Mouse (Mus musculus) WW6 (cell line): ENCODE measurements at regions not wholly inside any gene's neighbourhood (a gene's known extent, or its start where the extent isn't known, plus 50 kb on each side); places are given as distances from the start of the nearest gene placed in this dataset.

Experiments used
- DNase-seq: peaks from one replicate; pipeline ENCODE4 v3.0.0-alpha.2; 2013; ENCODE audit warnings: low read depth, low spot score

GRCm38 (mm10) chr14:105572036-105572891 lies 313.9 kb downstream of the Ndfip2 start:
- no peak for DNase-seq

- DNase-seq, result no peak
These were observed 311.8 kb downstream of the Ndfip2 start for GRCm38 (mm10) chr14:105570156-105570555.

- DNase-seq, result no peak
These were observed 307.5 kb downstream of the Ndfip2 start for GRCm38 (mm10) chr14:105565827-105566226.

- no peak for DNase-seq
These were observed 304.5 kb downstream of the Ndfip2 start for GRCm38 (mm10) chr14:105562843-105563242.

GRCm38 (mm10) chr14:105556813-105557212 lies 298.4 kb downstream of the Ndfip2 start:
- no peak for DNase-seq

GRCm38 (mm10) chr14:105544066-105544465 lies 285.7 kb downstream of the Ndfip2 start:
- DNase-seq, result no peak

GRCm38 (mm10) chr14:105542486-105543145 lies 284.2 kb downstream of the Ndfip2 start:
- no peak for DNase-seq

DNA sequence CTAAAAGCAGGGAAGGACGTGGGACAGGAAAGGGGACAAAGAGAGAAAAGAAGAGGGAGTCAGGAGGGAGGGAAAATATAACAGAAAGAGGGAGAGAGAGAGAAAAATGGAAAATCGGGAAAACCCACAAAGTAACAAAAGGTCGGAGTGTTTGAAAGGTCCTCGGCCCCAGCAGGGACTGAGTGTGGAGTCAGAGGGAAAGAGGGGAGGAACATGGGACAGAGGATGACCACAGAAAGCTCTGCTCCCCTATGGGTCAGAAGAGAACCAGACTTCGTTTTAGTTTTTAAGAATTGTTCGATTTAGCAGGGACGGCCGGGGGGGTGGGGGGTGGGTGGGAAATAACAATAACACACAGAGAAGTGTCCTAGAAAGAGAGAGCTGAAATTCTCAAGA lies 283.7 kb downstream of the Ndfip2 start:
- DNase-seq, result no peak

DNA sequence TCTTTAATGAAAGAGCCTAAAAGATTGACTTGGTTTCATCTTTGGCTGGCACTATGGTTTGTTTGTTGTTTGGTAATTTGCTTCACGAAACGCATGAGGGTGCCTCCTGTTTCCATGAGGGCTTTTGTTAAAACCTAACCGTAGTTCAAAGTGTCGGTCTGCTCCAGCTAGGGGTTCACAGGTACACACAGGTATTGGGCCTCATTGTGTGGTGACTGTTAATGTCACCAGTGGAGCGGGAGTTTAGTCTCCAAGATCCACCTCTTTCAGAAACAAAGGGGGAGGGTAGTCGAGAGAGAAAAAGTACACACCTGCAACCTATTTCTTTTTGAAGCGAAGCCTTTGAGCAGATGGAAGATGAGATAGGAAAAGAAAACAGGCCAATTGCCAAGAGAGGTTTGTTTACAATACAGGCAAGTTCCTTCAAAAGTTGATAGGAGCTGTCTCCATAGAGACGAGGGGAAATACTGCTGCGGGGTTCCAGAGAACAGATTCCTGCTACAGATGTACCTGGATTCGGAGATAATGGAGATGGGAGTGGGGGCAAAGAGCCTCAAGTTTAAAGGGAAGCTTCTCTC lies 273.9 kb downstream of the Ndfip2 start:
- DNase-seq, result no peak

DNA sequence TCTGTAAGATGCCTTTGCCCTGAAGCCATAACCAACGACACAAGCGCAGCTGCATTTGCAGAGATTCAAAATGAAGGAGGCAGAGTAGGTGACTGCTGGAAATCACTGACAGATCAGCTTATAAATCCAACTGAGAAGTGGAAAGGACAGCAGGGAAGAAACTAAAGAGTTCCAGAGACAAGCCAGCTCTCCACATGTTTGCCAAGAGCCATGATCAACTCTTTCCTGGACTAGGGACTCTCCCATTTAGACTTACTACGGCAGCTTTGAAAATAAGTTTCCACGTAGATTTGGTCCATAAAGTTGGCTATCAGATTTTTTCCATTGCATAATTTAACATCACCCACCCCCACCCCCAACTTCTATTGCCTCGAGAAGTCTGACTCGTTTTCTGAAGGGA lies 269.7 kb downstream of the Ndfip2 start:
- DNase-seq, result no peak

DNA sequence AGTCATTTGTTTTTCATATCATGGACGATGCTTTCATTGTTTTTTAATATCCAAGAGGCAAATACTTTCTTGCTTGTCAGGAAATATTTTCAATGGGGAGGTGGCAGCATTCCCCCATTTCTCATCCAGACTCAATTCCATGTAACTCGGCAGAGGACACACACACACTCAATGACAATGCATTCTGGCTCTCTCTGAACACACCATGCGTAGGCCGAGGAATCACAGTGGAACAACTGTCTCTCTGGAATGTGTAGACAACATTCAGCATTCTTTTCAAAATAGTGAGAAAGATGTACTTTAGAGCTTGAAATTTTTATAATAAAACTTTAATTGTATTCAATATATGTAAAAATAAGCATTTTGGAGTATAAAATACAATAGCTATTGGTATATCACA lies 265.5 kb downstream of the Ndfip2 start:
- no peak for DNase-seq

- no peak for DNase-seq
These were observed 263.9 kb downstream of the Ndfip2 start for GRCm38 (mm10) chr14:105522279-105522678.

DNA sequence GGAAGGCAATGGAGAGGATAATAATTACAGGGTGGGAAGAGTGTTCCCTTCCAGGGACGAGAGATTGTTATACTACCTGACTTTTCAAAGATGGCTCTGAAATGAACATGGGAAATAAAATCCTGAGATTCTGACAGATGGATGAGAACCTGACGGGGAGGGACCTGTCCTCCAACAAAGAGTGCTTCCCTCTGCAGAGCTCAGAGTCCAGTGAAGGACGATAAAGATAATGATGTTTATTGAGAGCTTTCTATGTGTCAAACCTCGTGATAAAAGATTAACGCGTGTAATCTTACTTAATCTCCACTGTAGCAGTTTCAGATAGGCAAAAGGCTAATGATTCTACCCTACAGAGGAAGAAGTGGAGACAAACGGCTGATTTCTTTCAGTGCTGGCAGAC lies 260.3 kb downstream of the Ndfip2 start:
- DNase-seq, result no peak

DNA sequence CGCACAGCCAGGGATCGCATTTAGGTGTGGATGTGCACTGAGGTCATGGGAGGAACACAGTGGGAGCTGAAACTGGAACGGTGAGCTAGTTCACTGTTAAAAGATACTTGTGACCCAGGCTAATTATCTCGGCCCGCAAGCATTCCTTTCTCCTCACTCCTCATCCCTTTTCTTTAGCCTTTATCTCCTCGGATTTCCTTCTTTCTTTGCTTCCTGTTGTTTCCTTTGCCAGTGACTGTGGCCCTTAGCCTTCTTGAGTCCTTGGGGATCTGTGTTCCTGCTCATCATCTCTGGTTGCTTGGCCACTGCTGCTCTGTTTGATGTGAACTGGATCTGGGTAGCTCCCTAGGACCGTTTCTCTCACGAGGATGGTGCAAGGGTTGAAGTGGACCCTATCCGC lies 256.0 kb downstream of the Ndfip2 start:
- DNase-seq, result no peak

GRCm38 (mm10) chr14:105512914-105513677 lies 254.7 kb downstream of the Ndfip2 start:
- no peak for DNase-seq

- DNase-seq, result no peak
These were observed 253.5 kb downstream of the Ndfip2 start for GRCm38 (mm10) chr14:105511826-105512225.

- no peak for DNase-seq
These were observed 252.8 kb downstream of the Ndfip2 start for GRCm38 (mm10) chr14:105511135-105511534.

- DNase-seq, result no peak
These were observed 246.9 kb downstream of the Ndfip2 start for GRCm38 (mm10) chr14:105505261-105505660.

DNA sequence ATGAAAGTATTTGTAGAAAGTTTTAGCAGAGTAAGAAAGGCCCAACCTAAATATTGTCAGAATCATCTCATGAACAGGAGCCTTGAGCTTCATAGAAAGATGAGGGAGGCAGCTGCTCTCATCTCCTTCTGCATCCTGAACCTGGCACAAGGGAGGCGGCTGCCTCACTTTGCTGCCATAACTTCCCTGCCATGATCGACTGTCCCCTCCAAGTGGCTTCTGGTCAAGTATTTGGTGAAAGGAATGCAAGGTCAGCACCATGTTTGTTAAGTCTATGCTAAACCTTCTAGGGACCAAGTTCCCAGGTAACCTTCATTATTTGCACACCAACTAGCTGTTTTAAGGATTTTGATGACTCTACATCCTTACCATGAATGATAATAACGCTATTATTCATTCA lies 246.0 kb downstream of the Ndfip2 start:
- DNase-seq, result no peak

DNA sequence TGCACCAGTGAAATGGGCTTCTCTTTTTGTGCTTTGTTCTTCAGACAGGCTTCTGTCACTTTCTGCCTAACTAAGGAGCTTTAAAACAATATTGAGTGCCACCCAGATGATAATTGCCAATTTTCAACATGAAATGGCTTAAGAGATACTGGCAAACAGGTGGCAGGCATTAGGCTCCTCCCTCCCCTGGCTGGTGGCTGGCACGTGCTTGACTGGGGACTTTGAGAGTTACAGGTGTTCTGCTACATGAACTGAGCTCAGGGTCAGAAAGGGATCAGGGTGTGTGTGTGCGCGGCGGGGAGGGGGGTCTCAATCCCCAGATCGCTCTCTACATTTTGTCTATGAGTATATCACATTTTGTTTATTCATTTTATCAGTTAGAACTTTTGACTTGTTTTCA lies 245.4 kb downstream of the Ndfip2 start:
- no peak for DNase-seq

GRCm38 (mm10) chr14:105502633-105502975 lies 244.2 kb downstream of the Ndfip2 start:
- DNase-seq, result no peak
